Mouse (Mus musculus): Measurements from ENCODE around the gene Rasl12. TPM values are rescaled to one million over a fixed set of nuclear protein-coding genes. Genes with fewer than 3 reads are reported as not detected.

Gene Rasl12
- polyA plus RNA-seq, 2 experiments: 0.04 to 0.12 TPM

GRCm38 (mm10) chr9:65458975-65459374, 60.7 kb downstream of the Rasl12 start:
- Histone ChIP-seq H3K4me2 (ENCODE audit: low read depth) (no peak overlapping the region), H3K9ac (replicated peaks) (no peak overlapping the region), H3K4me1 (replicated peaks; ENCODE audit: control insufficient read depth in 2 of 2, insufficient read depth in 2 of 2, low read length in 1 of 2) (peaks cover 2 to 11% of the 10 kb centered on the region in 2 experiments; a peak in 3 of 4 replicates), H3K27ac (no peak overlapping the region), H3K27me3 (ENCODE audit: control insufficient read depth, insufficient read depth, low read length) (no peaks in the 10 kb centered on the region), H3K36me3 (replicated peaks; ENCODE audit: control insufficient read depth, insufficient read depth, low read depth) (no peaks in the 10 kb centered on the region), H3K4me3 (ENCODE audit: insufficient read depth in 1 of 2, low read depth in 2 of 2, low read length in 2 of 2) (no peak overlapping the region), H3K9me3 (ENCODE audit: control insufficient read depth, low read length) (no peaks in the 10 kb centered on the region)
- TF ChIP-seq EP300 (IDR thresholded peaks at IDR 0.05; ENCODE audit: low read depth) (no peak), CTCF (IDR thresholded peaks at IDR 0.05; ENCODE audit: low read depth) (no peak)
- ATAC-seq (ENCODE audit: insufficient read depth) (no peak), DNase-seq (ENCODE audit: low read depth in 3 of 3, low spot score in 3 of 3) (no peak)
- 75% methylated on average over 2 of the region's 2 CpGs for WGBS (ENCODE audit: insufficient replicate concordance)

- no peaks in the 10 kb centered on the region for H3K27me3 ChIP-seq (ENCODE audit: control insufficient read depth, insufficient read depth, low read length)
- ATAC-seq (ENCODE audit: insufficient read depth): no peak
- H3K9me3 ChIP-seq (ENCODE audit: control insufficient read depth, low read length): no peaks in the 10 kb centered on the region
- H3K27ac ChIP-seq: no peak overlapping the region
- no peak for TF ChIP-seq CTCF (IDR thresholded peaks at IDR 0.05; ENCODE audit: low read depth)
- no peak for TF ChIP-seq EP300 (IDR thresholded peaks at IDR 0.05; ENCODE audit: low read depth)
- H3K9ac ChIP-seq (replicated peaks): no peak overlapping the region
- no peak for DNase-seq (ENCODE audit: low read depth in 3 of 3, low spot score in 3 of 3)
- peaks cover 2 to 11% of the 10 kb centered on the region in 2 experiments for H3K4me1 ChIP-seq (replicated peaks; ENCODE audit: control insufficient read depth in 2 of 2, insufficient read depth in 2 of 2, low read length in 1 of 2)
- 65% methylated on average over 3 of the region's 3 CpGs for WGBS (ENCODE audit: insufficient replicate concordance)
- no peak overlapping the region for H3K4me3 ChIP-seq (ENCODE audit: insufficient read depth in 1 of 2, low read depth in 2 of 2, low read length in 2 of 2)
- H3K4me2 ChIP-seq (ENCODE audit: low read depth): no peak overlapping the region
- H3K36me3 ChIP-seq (replicated peaks; ENCODE audit: control insufficient read depth, insufficient read depth, low read depth): no peaks in the 10 kb centered on the region
These were observed 61.9 kb downstream of the Rasl12 start for GRCm38 (mm10) chr9:65460198-65460597.

GRCm38 (mm10) chr9:65460732-65461442, 62.6 kb downstream of the Rasl12 start, which contains the start of gene Spg21:
Gene Spg21 (plus strand): TSS chr9:65460947.
- no peak for TF ChIP-seq EP300 (IDR thresholded peaks at IDR 0.05; ENCODE audit: low read depth)
- TF ChIP-seq CTCF (IDR thresholded peaks at IDR 0.05; ENCODE audit: low read depth): no peak
- WGBS (ENCODE audit: insufficient replicate concordance): under 1% methylated on average over 53 of the region's 53 CpGs
- peaks cover 2 to 11% of the 10 kb centered on the region in 2 experiments for H3K4me1 ChIP-seq (replicated peaks; ENCODE audit: control insufficient read depth in 2 of 2, insufficient read depth in 2 of 2, low read length in 1 of 2)
- peak; percentile 87 for ATAC-seq (ENCODE audit: insufficient read depth)
- peak within 1 kb of the TSS; percentile 63 to 82 for H3K4me3 ChIP-seq (ENCODE audit: insufficient read depth in 1 of 2, low read depth in 2 of 2, low read length in 2 of 2)
- H3K9me3 ChIP-seq (ENCODE audit: control insufficient read depth, low read length): no peaks in the 10 kb centered on the region
- DNase-seq (ENCODE audit: low read depth in 3 of 3, low spot score in 3 of 3): peak; percentile 71 to 81 (median 71)
- peaks cover 4% of the 10 kb centered on the region for H3K36me3 ChIP-seq (replicated peaks; ENCODE audit: control insufficient read depth, insufficient read depth, low read depth)
- peak within 1 kb of the TSS; percentile 73 for H3K4me2 ChIP-seq (ENCODE audit: low read depth)
- peak within 1 kb of the TSS; percentile 55 for H3K9ac ChIP-seq (replicated peaks)
- no peak within 1 kb of the TSS for H3K27ac ChIP-seq
- no peaks in the 10 kb centered on the region for H3K27me3 ChIP-seq (ENCODE audit: control insufficient read depth, insufficient read depth, low read length)

GRCm38 (mm10) chr9:65462544-65462943, 64.2 kb downstream of the Rasl12 start:
- no peak overlapping the region for H3K4me3 ChIP-seq (ENCODE audit: insufficient read depth in 1 of 2, low read depth in 2 of 2, low read length in 2 of 2)
- no peak overlapping the region for H3K27ac ChIP-seq
- DNase-seq (ENCODE audit: low read depth in 3 of 3, low spot score in 3 of 3) (no peak), ATAC-seq (ENCODE audit: insufficient read depth) (no peak)
- H3K9me3 ChIP-seq (ENCODE audit: control insufficient read depth, low read length): no peaks in the 10 kb centered on the region
- WGBS (ENCODE audit: insufficient replicate concordance): 79% methylated on average over 5 of the region's 5 CpGs
- TF ChIP-seq EP300 (IDR thresholded peaks at IDR 0.05; ENCODE audit: low read depth) (no peak), CTCF (IDR thresholded peaks at IDR 0.05; ENCODE audit: low read depth) (no peak)
- H3K4me1 ChIP-seq (replicated peaks; ENCODE audit: control insufficient read depth in 2 of 2, insufficient read depth in 2 of 2, low read length in 1 of 2): peaks cover 2 to 11% of the 10 kb centered on the region in 2 experiments
- H3K36me3 ChIP-seq (replicated peaks; ENCODE audit: control insufficient read depth, insufficient read depth, low read depth): peaks cover 4% of the 10 kb centered on the region
- no peaks in the 10 kb centered on the region for H3K27me3 ChIP-seq (ENCODE audit: control insufficient read depth, insufficient read depth, low read length)
- H3K9ac ChIP-seq (replicated peaks): no peak overlapping the region
- H3K4me2 ChIP-seq (ENCODE audit: low read depth): no peak overlapping the region

GRCm38 (mm10) chr9:65464161-65464560, 65.9 kb downstream of the Rasl12 start:
- 74% methylated on average over 6 of the region's 6 CpGs for WGBS (ENCODE audit: insufficient replicate concordance)
- no peak overlapping the region for H3K4me3 ChIP-seq (ENCODE audit: insufficient read depth in 1 of 2, low read depth in 2 of 2, low read length in 2 of 2)
- H3K4me1 ChIP-seq (replicated peaks; ENCODE audit: control insufficient read depth in 2 of 2, insufficient read depth in 2 of 2, low read length in 1 of 2): peaks cover 2 to 11% of the 10 kb centered on the region in 2 experiments
- no peak overlapping the region for H3K27ac ChIP-seq
- DNase-seq (ENCODE audit: low read depth in 3 of 3, low spot score in 3 of 3): no peak
- no peak for ATAC-seq (ENCODE audit: insufficient read depth)
- H3K36me3 ChIP-seq (replicated peaks; ENCODE audit: control insufficient read depth, insufficient read depth, low read depth): peaks cover 4% of the 10 kb centered on the region
- no peaks in the 10 kb centered on the region for H3K9me3 ChIP-seq (ENCODE audit: control insufficient read depth, low read length)
- no peaks in the 10 kb centered on the region for H3K27me3 ChIP-seq (ENCODE audit: control insufficient read depth, insufficient read depth, low read length)
- TF ChIP-seq CTCF (IDR thresholded peaks at IDR 0.05; ENCODE audit: low read depth) (no peak), EP300 (IDR thresholded peaks at IDR 0.05; ENCODE audit: low read depth) (no peak)
- H3K4me2 ChIP-seq (ENCODE audit: low read depth): no peak overlapping the region
- no peak overlapping the region for H3K9ac ChIP-seq (replicated peaks)

Other genes starting within 250 kb of the Rasl12 start
- gene Parp16, start 203.2 kb upstream of the Rasl12 start, polyA plus RNA-seq (2012; rRNA removed): 4.9 and 5.7 TPM in 2 replicates
- 7.2 and 9.3 TPM in 2 replicates for gene Parp16, start 203.2 kb upstream of the Rasl12 start, polyA plus RNA-seq (2014; fragmentation: Nextera tagmentation; extraction: Ambion mirVana)
- 0.01 TPM in 1 of 2 replicates, not detected in the other for gene Cilp, start 133.3 kb upstream of the Rasl12 start, polyA plus RNA-seq (2012; rRNA removed)
- not detected in 2 replicates for gene Cilp, start 133.3 kb upstream of the Rasl12 start, polyA plus RNA-seq (2014; fragmentation: Nextera tagmentation; extraction: Ambion mirVana)
- gene Clpx, start 104.2 kb upstream of the Rasl12 start, polyA plus RNA-seq (2012; rRNA removed): 5.6 and 10.3 TPM in 2 replicates
- gene Clpx, start 104.2 kb upstream of the Rasl12 start, polyA plus RNA-seq (2014; fragmentation: Nextera tagmentation; extraction: Ambion mirVana): 29.5 and 32.5 TPM in 2 replicates
- 3.2 and 4.8 TPM in 2 replicates for gene Pdcd7, start 52.4 kb upstream of the Rasl12 start, polyA plus RNA-seq (2012; rRNA removed)
- 4.9 and 5.7 TPM in 2 replicates for gene Pdcd7, start 52.4 kb upstream of the Rasl12 start, polyA plus RNA-seq (2014; fragmentation: Nextera tagmentation; extraction: Ambion mirVana)
- 0.13 and 0.14 TPM in 2 replicates for gene Ubap1l, start 37.5 kb upstream of the Rasl12 start, polyA plus RNA-seq (2012; rRNA removed)
- gene Ubap1l, start 37.5 kb upstream of the Rasl12 start, polyA plus RNA-seq (2014; fragmentation: Nextera tagmentation; extraction: Ambion mirVana): 0.10 TPM in 1 of 2 replicates, not detected in the other
- 0.04 and 0.05 TPM in 2 replicates for gene Kbtbd13, start 6.9 kb upstream of the Rasl12 start, polyA plus RNA-seq (2012; rRNA removed)
- gene Kbtbd13, start 6.9 kb upstream of the Rasl12 start, polyA plus RNA-seq (2014; fragmentation: Nextera tagmentation; extraction: Ambion mirVana): 0.08 and 0.10 TPM in 2 replicates
- 0.04 TPM in 1 of 2 replicates, not detected in the other for gene Slc51b, start 24.4 kb downstream of the Rasl12 start, polyA plus RNA-seq (2012; rRNA removed)
- gene Slc51b, start 24.4 kb downstream of the Rasl12 start, polyA plus RNA-seq (2014; fragmentation: Nextera tagmentation; extraction: Ambion mirVana): not detected in 2 replicates
- 5.0 and 5.9 TPM in 2 replicates for gene Mtfmt, start 37.3 kb downstream of the Rasl12 start, polyA plus RNA-seq (2012; rRNA removed)
- 6.2 and 7.4 TPM in 2 replicates for gene Mtfmt, start 37.3 kb downstream of the Rasl12 start, polyA plus RNA-seq (2014; fragmentation: Nextera tagmentation; extraction: Ambion mirVana)
- gene Spg21, start 62.4 kb downstream of the Rasl12 start, polyA plus RNA-seq (2012; rRNA removed): 5.6 and 6.9 TPM in 2 replicates
- gene Spg21, start 62.4 kb downstream of the Rasl12 start, polyA plus RNA-seq (2014; fragmentation: Nextera tagmentation; extraction: Ambion mirVana): 28.0 and 30.6 TPM in 2 replicates
- 0.06 TPM in 1 of 2 replicates, not detected in the other for gene Ankdd1a, start 121.7 kb downstream of the Rasl12 start, polyA plus RNA-seq (2012; rRNA removed)
- not detected in 2 replicates for gene Ankdd1a, start 121.7 kb downstream of the Rasl12 start, polyA plus RNA-seq (2014; fragmentation: Nextera tagmentation; extraction: Ambion mirVana)
- gene Plekho2, start 181.5 kb downstream of the Rasl12 start, polyA plus RNA-seq (2012; rRNA removed): 15.5 and 15.7 TPM in 2 replicates
- gene Plekho2, start 181.5 kb downstream of the Rasl12 start, polyA plus RNA-seq (2014; fragmentation: Nextera tagmentation; extraction: Ambion mirVana): 21.5 and 24.2 TPM in 2 replicates
- gene Pif1, start 188.7 kb downstream of the Rasl12 start, polyA plus RNA-seq (2012; rRNA removed): 10.8 and 11.9 TPM in 2 replicates
- 6.8 and 7.7 TPM in 2 replicates for gene Pif1, start 188.7 kb downstream of the Rasl12 start, polyA plus RNA-seq (2014; fragmentation: Nextera tagmentation; extraction: Ambion mirVana)
- gene Rbpms2, start 231.1 kb downstream of the Rasl12 start, polyA plus RNA-seq (2012; rRNA removed): 8.9 and 11.6 TPM in 2 replicates
- gene Rbpms2, start 231.1 kb downstream of the Rasl12 start, polyA plus RNA-seq (2014; fragmentation: Nextera tagmentation; extraction: Ambion mirVana): 11.9 and 13.9 TPM in 2 replicates